Mouse (Mus musculus) ES-E14 (cell line): ENCODE results near the gene Jmy. TPM values are rescaled to one million over a fixed set of nuclear protein-coding genes. Genes with fewer than 3 reads are reported as not detected.

Source experiments
- DNase-seq: peaks from one replicate; pipeline ENCODE4 v3.0.0-alpha.2; 2013; ENCODE audit warnings: low read depth, low spot score
- H3K27ac ChIP-seq: 2 replicates; pipeline ENCODE4 v1.5.1; 2012; ENCODE audit warnings: low read depth, mild to moderate bottlenecking, low read length, moderate library complexity, mixed read lengths; ENCODE audit not compliant: poor library complexity, insufficient read depth, severe bottlenecking
- H3K36me3 ChIP-seq: 2 replicates; pipeline ENCODE4 v1.6.1; 2012; ENCODE audit warnings: mild to moderate bottlenecking, low read length, moderate library complexity, mixed read lengths; ENCODE audit not compliant: control insufficient read depth, poor library complexity, insufficient read depth, severe bottlenecking
- H3K4me1 ChIP-seq, 2 experiments: fragments of 150-350 bp in 1 of 2; sonication (generic) in 1 of 2; 2 replicates each; pipeline ENCODE4 v1.6.1; 2012; ENCODE audit warnings: low read length in 2 of 2, mild to moderate bottlenecking in 1 of 2, mixed read lengths in 1 of 2; ENCODE audit not compliant: control insufficient read depth in 2 of 2, insufficient read depth in 2 of 2, poor library complexity in 1 of 2
- H3K4me3 ChIP-seq, 2 experiments: fragments of 150-350 bp in 1 of 2; sonication (generic) in 1 of 2; 2 replicates each; pipeline ENCODE4 v1.5.1; 2012; ENCODE audit warnings: low read length in 2 of 2, low read depth in 1 of 2, mild to moderate bottlenecking in 1 of 2, mixed read lengths in 1 of 2; ENCODE audit not compliant: insufficient read depth in 1 of 2, poor library complexity in 1 of 2, severe bottlenecking in 1 of 2
- H3K9ac ChIP-seq: 2 replicates; pipeline ENCODE4 v1.6.1; 2012; ENCODE audit warnings: low read depth, mild to moderate bottlenecking, low read length, mixed read lengths; ENCODE audit not compliant: poor library complexity, insufficient read depth, severe bottlenecking
- H3K9me3 ChIP-seq: fragments of 150-350 bp; sonication (generic); 2 replicates; pipeline ENCODE4 v1.6.1; 2012; ENCODE audit warnings: low read depth, mild to moderate bottlenecking, low read length; ENCODE audit not compliant: control insufficient read depth, insufficient read depth
- CHD2 ChIP-seq: IDR thresholded peaks from 2 replicates; pipeline ENCODE4 v1.6.1; 2014; ENCODE audit warnings: mild to moderate bottlenecking, low read depth, low read length, inconsistent platforms
- HCFC1 ChIP-seq: IDR thresholded peaks from 2 replicates; pipeline ENCODE4 v1.6.1; 2012; ENCODE audit warnings: low read length, inconsistent platforms, borderline replicate concordance; ENCODE audit not compliant: insufficient read depth
- MAFK ChIP-seq: IDR thresholded peaks from 2 replicates; pipeline ENCODE4 v1.6.1; 2014; ENCODE audit warnings: mild to moderate bottlenecking, low read depth, low read length, inconsistent platforms; ENCODE audit not compliant: insufficient read depth
- ZC3H11A ChIP-seq: IDR thresholded peaks from 2 replicates; pipeline ENCODE4 v1.6.1; 2012; ENCODE audit warnings: low read depth, mild to moderate bottlenecking, inconsistent platforms, low read length, borderline replicate concordance
- ZNF384 ChIP-seq: IDR thresholded peaks from 2 replicates; pipeline ENCODE4 v1.6.1; 2012; ENCODE audit warnings: low read depth, low read length, inconsistent platforms
- in situ Hi-C, 2 experiments: fragments of 600-800 bp; cut with MboI; formaldehyde crosslinking; loops; one replicate each; pipeline ENCODE4 v1.15.1; 2025; ENCODE audit warnings: low sequenced_read_pairs in 2 of 2, inconsistent platforms in 1 of 2; ENCODE audit not compliant: unreplicated experiment in 2 of 2
- total RNA-seq: library from RNA; depleted of rRNA; stranded (reverse); fragments of 300-350 nt; gene quantifications from 2 replicates; pipeline ENCODE4 v1.2.3, GENCODE M21; 2012; rRNA removed

The Jmy gene
- total RNA-seq, result 11.8 and 17.7 TPM in 2 replicates

GRCm38 (mm10) chr13:93499167-93499972 lies at the start of gene Jmy:
Gene Jmy, minus strand, starts transcription at chr13:93499808.
- no peaks in the 10 kb centered on the region for H3K9me3 ChIP-seq
- in situ Hi-C loops, result no loop called here
- H3K9ac ChIP-seq, result peak within 1 kb of the TSS; percentile 93
- peak within 1 kb of the TSS; percentile 93 to 95 for H3K4me3 ChIP-seq
- DNase-seq, result peak; percentile 63
- no peaks in the 10 kb centered on the region for H3K36me3 ChIP-seq
- H3K27ac ChIP-seq, result peak within 1 kb of the TSS; percentile 88
- TF ChIP-seq ZNF384 (no peak), HCFC1 (peak; percentile 46; the same call in 1 of the 2 replicates), MAFK (no peak)
- H3K4me1 ChIP-seq, result peaks cover 2 to 5% of the 10 kb centered on the region in 2 experiments; a peak in 3 of 4 replicates

- Histone ChIP-seq H3K9me3 (no peaks in the 10 kb centered on the region), H3K36me3 (no peaks in the 10 kb centered on the region), H3K4me1 (peaks cover 0 to 2% of the 10 kb centered on the region in 2 experiments; a peak in 1 of 4 replicates), H3K4me3 (no peak overlapping the region), H3K9ac (no peak overlapping the region), H3K27ac (no peak overlapping the region)
- no peak for TF ChIP-seq MAFK
- no peak for DNase-seq
- in situ Hi-C loops, result no loop called here
Measured at GRCm38 (mm10) chr13:93547641-93548040, 48.0 kb upstream of the Jmy start.

GRCm38 (mm10) chr13:93546011-93546410 lies 46.4 kb upstream of the Jmy start:
- peaks cover 0 to 2% of the 10 kb centered on the region in 2 experiments; a peak in 1 of 4 replicates for H3K4me1 ChIP-seq
- no peak for DNase-seq
- H3K4me3 ChIP-seq, result no peak overlapping the region
- H3K36me3 ChIP-seq, result no peaks in the 10 kb centered on the region
- H3K9me3 ChIP-seq, result no peaks in the 10 kb centered on the region
- in situ Hi-C loops, result no loop called here
- no peak for TF ChIP-seq MAFK
- no peak for TF ChIP-seq CHD2
- TF ChIP-seq ZC3H11A, result no peak
- TF ChIP-seq HCFC1, result no peak
- TF ChIP-seq ZNF384, result no peak
- H3K9ac ChIP-seq, result no peak overlapping the region
- no peak overlapping the region for H3K27ac ChIP-seq

GRCm38 (mm10) chr13:93544274-93544673 lies 44.7 kb upstream of the Jmy start:
- no peak for DNase-seq
- in situ Hi-C loops, result no loop called here
- peaks cover 0 to 2% of the 10 kb centered on the region in 2 experiments; a peak in 1 of 4 replicates for H3K4me1 ChIP-seq
- H3K4me3 ChIP-seq, result no peak overlapping the region
- no peak overlapping the region for H3K9ac ChIP-seq
- no peak overlapping the region for H3K27ac ChIP-seq
- TF ChIP-seq MAFK, result no peak
- no peak for TF ChIP-seq ZC3H11A
- no peak for TF ChIP-seq CHD2
- TF ChIP-seq HCFC1, result no peak
- no peak for TF ChIP-seq ZNF384
- no peaks in the 10 kb centered on the region for H3K36me3 ChIP-seq
- no peaks in the 10 kb centered on the region for H3K9me3 ChIP-seq

GRCm38 (mm10) chr13:93539311-93539710 lies 39.7 kb upstream of the Jmy start:
- TF ChIP-seq MAFK, result no peak
- TF ChIP-seq ZC3H11A, result no peak
- no peak for TF ChIP-seq CHD2
- TF ChIP-seq HCFC1, result no peak
- no peak for TF ChIP-seq ZNF384
- H3K36me3 ChIP-seq, result no peaks in the 10 kb centered on the region
- no peak overlapping the region for H3K27ac ChIP-seq
- H3K9me3 ChIP-seq, result no peaks in the 10 kb centered on the region
- no peak for DNase-seq
- in situ Hi-C loops, result no loop called here
- H3K4me3 ChIP-seq, result no peak overlapping the region
- H3K9ac ChIP-seq, result no peak overlapping the region
- H3K4me1 ChIP-seq, result no peaks in the 10 kb centered on the region
